Mouse (Mus musculus) forebrain, postnatal 0 days (tissue): ENCODE results near the gene Gm7356. TPM values are rescaled to one million over a fixed set of nuclear protein-coding genes. Genes with fewer than 3 reads are reported as not detected.
"Not testable (repeated sequence)": the region's sequence is repeated elsewhere in the genome, so short reads cannot be mapped to it uniquely, and the experiment has no call there.

Experiments used
- ATAC-seq: fragments of 200-750 bp; cut with Nextera tagmentation; 2 replicates; pipeline ENCODE4 v1.8.0; 2017; ENCODE audit warnings: mild to moderate bottlenecking, moderate library complexity
- DNase-seq: peaks from one replicate; pipeline ENCODE4 v3.0.0-alpha.2; 2015
- H3K27ac ChIP-seq: fragments of 300-500 bp; sonication (generic); 2 replicates; pipeline ENCODE4 v1.5.1; 2014; ENCODE audit warnings: low read depth, mild to moderate bottlenecking, antibody characterized with exemption, low read length, moderate library complexity, mixed read lengths
- H3K27me3 ChIP-seq: fragments of 300-500 bp; sonication (generic); 2 replicates; pipeline ENCODE4 v1.6.1; 2014; ENCODE audit warnings: mild to moderate bottlenecking, low read length, mixed read lengths; ENCODE audit not compliant: insufficient read depth
- H3K36me3 ChIP-seq: fragments of 300-500 bp; sonication (generic); 2 replicates; pipeline ENCODE4 v1.6.1; 2014; ENCODE audit warnings: mild to moderate bottlenecking, moderate library complexity; ENCODE audit not compliant: insufficient read depth
- H3K4me1 ChIP-seq: fragments of 300-500 bp; sonication (generic); 2 replicates; pipeline ENCODE4 v1.6.1; 2014; ENCODE audit warnings: antibody characterized with exemption; ENCODE audit not compliant: insufficient read depth
- H3K4me2 ChIP-seq: fragments of 300-500 bp; sonication (generic); 2 replicates; pipeline ENCODE4 v1.6.1; 2014; ENCODE audit warnings: low read depth, mild to moderate bottlenecking, moderate library complexity
- H3K4me3 ChIP-seq: fragments of 300-500 bp; sonication (generic); 2 replicates; pipeline ENCODE4 v1.5.1; 2014; ENCODE audit warnings: low read depth, low read length, mixed read lengths
- H3K9ac ChIP-seq: fragments of 300-500 bp; sonication (generic); 2 replicates; pipeline ENCODE4 v1.6.1; 2014; ENCODE audit warnings: mild to moderate bottlenecking
- H3K9me3 ChIP-seq: fragments of 300-500 bp; sonication (generic); 2 replicates; pipeline ENCODE4 v1.6.1; 2016; ENCODE audit warnings: low read length
- CTCF ChIP-seq: sonication (generic); IDR thresholded peaks from 2 replicates; pipeline ENCODE4 v1.5.1; 2016; ENCODE audit warnings: antibody characterized with exemption, control low read depth, low read depth
- WGBS: fragments of 180-500 bp; shearing (Covaris S2); extraction: QIAGEN DNeasy Blood & Tissue Kit; methylation state at CpG from one replicate; pipeline ENCODE4 v1.1.7; 2014; 5-methylcytosine and 5-hydroxymethylcytosine counted together
- polyA plus RNA-seq: library from polyadenylated mRNA; unstranded; fragments of >200 nt; fragmentation: Nextera tagmentation; extraction: Ambion mirVana; gene quantifications from 2 replicates; pipeline ENCODE4 v1.2.1, GENCODE M21; 2015
- total RNA-seq: library from RNA; depleted of rRNA; stranded (reverse); fragments of >200 nt; gene quantifications from 2 replicates; pipeline ENCODE4 v1.2.3, GENCODE M21; 2014; rRNA removed

The Gm7356 gene
- not detected in 2 replicates for total RNA-seq
- not detected in 2 replicates for polyA plus RNA-seq

DNA sequence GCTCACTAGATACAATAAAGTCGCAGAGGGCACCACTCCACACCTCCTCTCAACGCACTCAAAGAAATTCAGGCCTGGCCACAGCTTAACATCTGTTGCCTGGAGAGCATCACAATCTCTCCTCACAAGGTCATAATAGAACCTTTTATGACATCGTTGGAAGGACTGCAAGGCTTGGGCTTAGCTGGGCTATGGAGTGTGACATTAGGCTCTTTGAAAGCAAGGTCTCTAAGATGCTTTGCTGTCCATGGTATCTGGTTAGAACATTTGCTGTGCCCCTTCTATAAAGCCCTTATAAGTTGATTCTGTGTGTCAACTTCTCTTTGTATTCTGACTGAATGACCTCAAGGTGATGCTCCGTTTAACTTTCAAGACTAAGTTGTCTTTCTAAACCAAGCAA lies at the start of gene Gm7356:
Gene Gm7356 (minus strand): TSS at position 101 of the 400 bp plus-strand sequence.
- H3K4me1 ChIP-seq, H3K4me2 ChIP-seq, H3K4me3 ChIP-seq, ATAC-seq, H3K27ac ChIP-seq, H3K9me3 ChIP-seq, H3K9ac ChIP-seq, DNase-seq, H3K36me3 ChIP-seq, H3K27me3 ChIP-seq: not testable (repeated sequence)
- 89% methylated on average over 3 of the region's 4 CpGs for WGBS

DNA sequence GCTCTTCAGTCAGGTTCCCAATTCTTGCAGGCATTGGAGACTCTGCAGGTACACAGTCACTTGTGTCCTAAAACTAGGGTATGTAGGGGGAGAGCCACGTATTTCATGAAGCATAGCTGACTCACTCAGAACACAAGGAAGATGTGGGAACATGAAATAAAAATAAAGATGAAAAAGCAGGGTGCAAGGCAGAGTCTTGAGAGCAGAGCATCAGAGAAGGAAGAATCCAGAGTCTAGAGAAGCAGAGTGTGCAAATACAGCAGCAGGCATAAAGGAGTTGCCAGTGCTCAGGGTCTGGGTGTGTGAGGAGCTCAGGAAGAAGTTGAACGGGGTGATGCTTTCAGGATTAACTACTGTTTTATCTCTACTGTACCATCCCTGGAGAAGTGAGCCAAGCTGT lies 38.4 kb upstream of the Gm7356 start:
- not testable (repeated sequence) for H3K4me2 ChIP-seq, DNase-seq, H3K9me3 ChIP-seq, H3K4me3 ChIP-seq, H3K36me3 ChIP-seq, H3K9ac ChIP-seq, H3K27me3 ChIP-seq, H3K27ac ChIP-seq, ATAC-seq, H3K4me1 ChIP-seq
- 60% methylated on average over 1 of the region's 2 CpGs for WGBS

DNA sequence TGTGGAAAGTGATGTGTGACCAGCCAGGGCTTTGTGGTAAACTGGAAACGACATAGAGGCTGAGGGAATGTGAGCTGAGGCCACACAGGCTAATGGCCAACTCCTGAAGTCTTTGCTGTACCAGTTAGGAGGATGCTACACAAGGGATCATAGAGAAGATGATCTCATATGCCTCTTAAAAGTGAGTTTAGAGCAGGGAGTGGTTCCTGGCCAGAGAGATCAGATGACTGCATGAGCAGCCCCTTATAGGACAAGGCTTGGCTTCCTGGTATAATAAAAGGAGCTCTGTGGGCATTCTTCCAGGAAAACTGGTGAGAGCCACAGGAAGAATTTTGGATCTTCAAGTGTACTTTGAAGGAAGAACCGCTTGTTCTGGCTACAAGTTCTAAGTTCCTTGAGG lies 33.5 kb upstream of the Gm7356 start:
- not testable (repeated sequence) for H3K27me3 ChIP-seq, H3K4me1 ChIP-seq, ATAC-seq, H3K4me3 ChIP-seq, H3K4me2 ChIP-seq, H3K9ac ChIP-seq, H3K27ac ChIP-seq, H3K36me3 ChIP-seq, DNase-seq, H3K9me3 ChIP-seq
- WGBS = 60% methylated on average over 1 of the region's 2 CpGs

DNA sequence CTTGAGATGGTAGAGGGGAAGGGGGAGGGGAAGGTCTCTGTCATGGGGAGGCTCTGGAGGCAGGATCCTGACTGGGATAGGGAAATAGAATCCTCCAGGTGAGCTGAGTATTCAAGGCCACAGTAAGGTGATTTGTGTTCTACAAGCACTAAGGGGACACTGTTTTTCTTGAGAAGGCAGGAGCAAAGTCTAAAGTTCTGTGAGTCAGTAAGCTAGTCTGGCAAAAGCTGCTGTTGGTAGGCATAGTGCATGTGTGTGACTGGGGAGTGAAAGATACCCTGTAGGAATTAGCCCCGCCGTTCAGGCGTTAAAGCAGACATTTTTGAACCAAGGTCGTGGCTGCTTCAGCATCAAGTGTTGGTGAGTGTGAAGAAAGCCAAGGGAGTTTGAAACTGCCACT lies 32.6 kb upstream of the Gm7356 start:
- H3K9me3 ChIP-seq, H3K36me3 ChIP-seq, H3K9ac ChIP-seq, H3K27me3 ChIP-seq, DNase-seq, H3K4me3 ChIP-seq, H3K27ac ChIP-seq, ATAC-seq, H3K4me1 ChIP-seq, H3K4me2 ChIP-seq: not testable (repeated sequence)
- 87% methylated on average over 4 of the region's 4 CpGs for WGBS

DNA sequence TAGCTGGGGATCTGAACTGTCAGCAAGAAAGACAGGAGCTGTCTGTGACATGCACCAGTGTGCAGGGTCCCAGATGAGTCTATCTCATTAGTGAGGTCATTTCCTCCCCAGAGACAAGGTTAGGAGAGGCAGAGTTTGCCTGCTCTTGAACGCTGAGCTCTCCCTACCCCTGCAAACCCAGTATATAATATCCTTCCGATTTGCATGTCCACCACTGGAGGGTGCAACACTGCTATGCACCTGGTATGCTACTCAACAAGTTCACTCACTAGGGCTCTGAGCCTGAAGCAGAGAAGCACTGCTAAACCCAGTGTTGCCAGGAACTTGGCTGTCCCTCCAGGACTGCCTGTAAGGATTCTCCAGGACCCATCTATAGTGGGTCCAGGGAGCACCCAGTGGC lies 10.1 kb downstream of the Gm7356 start:
- WGBS = 67% methylated on average over 2 of the region's 2 CpGs
- H3K9me3 ChIP-seq, H3K27me3 ChIP-seq, H3K4me2 ChIP-seq, H3K9ac ChIP-seq, DNase-seq, H3K4me1 ChIP-seq, H3K36me3 ChIP-seq, H3K4me3 ChIP-seq, ATAC-seq, H3K27ac ChIP-seq: not testable (repeated sequence)

DNA sequence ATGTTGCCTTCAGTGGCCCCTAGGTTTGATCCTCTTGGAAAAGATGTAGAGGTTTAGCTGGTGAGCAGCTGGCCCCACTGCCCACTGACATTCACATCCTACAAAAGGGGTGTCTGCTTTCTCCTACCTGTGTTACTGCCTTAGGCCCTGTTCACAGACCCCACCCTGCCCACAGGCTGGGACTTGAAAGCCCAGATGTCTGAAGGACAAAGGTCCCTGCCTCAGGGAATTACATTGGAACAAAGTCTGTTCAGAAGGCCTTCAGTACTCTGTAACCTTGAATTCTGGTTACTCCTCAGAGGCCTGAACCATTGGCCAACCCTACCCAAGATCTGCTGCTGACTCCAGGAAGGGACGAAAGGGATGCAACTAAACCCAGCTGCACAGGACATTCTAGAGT lies 15.8 kb downstream of the Gm7356 start:
- Histone ChIP-seq H3K4me1 (no peaks in the 10 kb centered on the region), H3K36me3 (no peaks in the 10 kb centered on the region), H3K4me2 (no peak overlapping the region), H3K27ac (no peak overlapping the region), H3K9me3 (no peaks in the 10 kb centered on the region), H3K4me3 (no peak overlapping the region), H3K9ac (no peak overlapping the region), H3K27me3 (no peaks in the 10 kb centered on the region)
- DNase-seq (no peak), ATAC-seq (no peak)
- no peak for TF ChIP-seq CTCF
- WGBS = 91% methylated on average over 1 of the region's 1 CpGs

DNA sequence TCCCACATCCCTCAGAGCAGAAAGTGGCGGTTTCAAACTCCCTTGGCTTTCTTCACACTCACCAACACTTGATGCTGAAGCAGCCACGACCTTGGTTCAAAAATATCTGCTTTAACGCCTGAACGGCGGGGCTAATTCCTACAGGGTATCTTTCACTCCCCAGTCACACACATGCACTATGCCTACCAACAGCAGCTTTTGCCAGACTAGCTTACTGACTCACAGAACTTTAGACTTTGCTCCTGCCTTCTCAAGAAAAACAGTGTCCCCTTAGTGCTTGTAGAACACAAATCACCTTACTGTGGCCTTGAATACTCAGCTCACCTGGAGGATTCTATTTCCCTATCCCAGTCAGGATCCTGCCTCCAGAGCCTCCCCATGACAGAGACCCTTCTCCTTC lies 32.7 kb downstream of the Gm7356 start:
- not testable (repeated sequence) for H3K9ac ChIP-seq, H3K4me3 ChIP-seq, H3K36me3 ChIP-seq, DNase-seq, H3K9me3 ChIP-seq, H3K27me3 ChIP-seq, ATAC-seq, H3K4me2 ChIP-seq, H3K4me1 ChIP-seq, H3K27ac ChIP-seq
- 83% methylated on average over 5 of the region's 5 CpGs for WGBS

DNA sequence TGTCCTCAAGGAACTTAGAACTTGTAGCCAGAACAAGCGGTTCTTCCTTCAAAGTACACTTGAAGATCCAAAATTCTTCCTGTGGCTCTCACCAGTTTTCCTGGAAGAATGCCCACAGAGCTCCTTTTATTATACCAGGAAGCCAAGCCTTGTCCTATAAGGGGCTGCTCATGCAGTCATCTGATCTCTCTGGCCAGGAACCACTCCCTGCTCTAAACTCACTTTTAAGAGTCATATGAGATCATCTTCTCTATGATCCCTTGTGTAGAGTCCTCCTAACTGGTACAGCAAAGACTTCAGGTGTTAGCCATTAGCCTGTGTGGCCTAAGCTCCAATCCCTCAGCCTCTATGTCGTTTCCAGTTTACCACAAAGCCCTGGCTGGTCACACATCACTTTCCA lies 33.6 kb downstream of the Gm7356 start:
- not testable (repeated sequence) for H3K27ac ChIP-seq, H3K4me2 ChIP-seq, ATAC-seq, H3K27me3 ChIP-seq, H3K4me1 ChIP-seq, H3K36me3 ChIP-seq, DNase-seq, H3K4me3 ChIP-seq, H3K9me3 ChIP-seq, H3K9ac ChIP-seq
- 63% methylated on average over 1 of the region's 2 CpGs for WGBS

DNA sequence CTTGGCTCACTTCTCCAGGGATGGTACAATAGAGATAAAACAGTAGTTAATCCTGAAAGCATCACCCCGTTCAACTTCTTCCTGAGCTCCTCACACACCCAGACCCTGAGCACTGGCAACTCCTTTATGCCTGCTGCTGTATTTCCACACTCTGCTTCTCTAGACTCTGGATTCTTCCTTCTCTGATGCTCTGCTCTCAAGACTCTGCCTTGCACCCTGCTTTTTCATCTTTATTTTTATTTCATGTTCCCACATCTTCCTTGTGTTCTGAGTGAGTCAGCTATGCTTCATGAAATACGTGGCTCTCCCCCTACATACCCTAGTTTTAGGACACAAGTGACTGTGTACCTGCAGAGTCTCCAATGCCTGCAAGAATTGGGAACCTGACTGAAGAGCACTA lies 38.5 kb downstream of the Gm7356 start:
- H3K9me3 ChIP-seq, H3K4me2 ChIP-seq, H3K27ac ChIP-seq, H3K27me3 ChIP-seq, H3K36me3 ChIP-seq, DNase-seq, H3K4me1 ChIP-seq, H3K9ac ChIP-seq, ATAC-seq, H3K4me3 ChIP-seq: not testable (repeated sequence)
- WGBS = 7% methylated on average over 1 of the region's 2 CpGs

DNA sequence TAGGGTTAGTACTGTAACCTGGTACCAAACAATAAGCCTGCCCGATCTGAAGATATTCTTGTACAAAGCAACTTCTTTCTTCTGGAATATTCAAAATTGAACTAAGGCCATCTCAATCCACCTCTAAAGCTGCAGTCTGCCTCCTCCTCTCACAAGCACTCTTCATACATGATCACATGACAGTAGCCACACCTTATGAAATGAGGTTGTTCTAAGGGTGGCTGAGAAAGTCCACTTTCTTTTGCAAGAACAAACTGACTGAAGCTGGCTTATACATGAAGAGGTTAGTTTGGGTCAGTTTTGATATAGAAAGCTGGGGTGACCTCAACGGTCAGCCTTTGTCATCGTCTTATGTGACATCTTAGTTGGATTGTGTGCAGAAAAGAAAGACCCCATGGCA lies 41.3 kb downstream of the Gm7356 start:
- H3K9me3 ChIP-seq, H3K36me3 ChIP-seq, DNase-seq, H3K4me2 ChIP-seq, H3K4me1 ChIP-seq, H3K9ac ChIP-seq, H3K27me3 ChIP-seq, H3K27ac ChIP-seq, H3K4me3 ChIP-seq, ATAC-seq: not testable (repeated sequence)
- 99% methylated on average over 3 of the region's 3 CpGs for WGBS

DNA sequence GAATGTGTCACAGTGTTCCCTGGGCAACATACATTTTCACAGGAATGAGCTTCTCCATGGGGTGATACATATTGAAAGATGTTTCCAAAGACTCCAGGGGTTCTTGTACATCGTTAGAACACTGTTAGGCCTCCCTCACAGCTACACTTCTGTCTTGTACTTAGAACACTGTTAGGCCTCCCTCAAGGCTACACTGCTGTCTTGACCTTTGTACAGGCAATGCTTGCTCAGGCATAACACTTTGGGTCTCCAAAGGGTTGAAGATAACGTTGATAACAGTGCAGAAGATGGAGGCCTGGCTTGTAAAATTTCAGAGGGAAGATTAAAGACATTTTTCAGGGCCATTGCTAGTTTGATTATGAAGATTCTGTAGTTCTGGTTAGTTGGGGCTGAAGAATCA lies 45.4 kb downstream of the Gm7356 start:
- not testable (repeated sequence) for ATAC-seq, DNase-seq, H3K27ac ChIP-seq, H3K4me2 ChIP-seq, H3K9ac ChIP-seq, H3K9me3 ChIP-seq, H3K4me3 ChIP-seq, H3K4me1 ChIP-seq, H3K36me3 ChIP-seq, H3K27me3 ChIP-seq
- 55% methylated on average over 1 of the region's 2 CpGs for WGBS
